Mouse (Mus musculus) olfactory bulb, adult 2 months (tissue): ENCODE results near the gene Farp1. TPM values are rescaled to one million over a fixed set of nuclear protein-coding genes. Genes with fewer than 3 reads are reported as not detected.

Experiments
- H3K27ac ChIP-seq: fragments of 200-500 bp; 2 replicates; pipeline ENCODE4 v1.5.1; 2012; ENCODE audit warnings: low read depth, low read length; ENCODE audit not compliant: insufficient read depth
- H3K4me1 ChIP-seq: fragments of 200-500 bp; 2 replicates; pipeline ENCODE4 v1.6.1; 2012; ENCODE audit warnings: low read length; ENCODE audit not compliant: control insufficient read depth, insufficient read depth
- H3K4me3 ChIP-seq: fragments of 200-500 bp; 2 replicates; pipeline ENCODE4 v1.5.1; 2012; ENCODE audit warnings: mild to moderate bottlenecking, low read depth, low read length, moderate library complexity; ENCODE audit not compliant: insufficient read depth
- CTCF ChIP-seq: fragments of 200-500 bp; IDR thresholded peaks from 2 replicates; pipeline ENCODE4 v1.5.1; 2012; ENCODE audit warnings: low read depth, mild to moderate bottlenecking, low read length, moderate library complexity; ENCODE audit not compliant: insufficient read depth
- POLR2A ChIP-seq: fragments of 200-500 bp; IDR thresholded peaks from 2 replicates; pipeline ENCODE4 v1.6.1; 2012; ENCODE audit warnings: mild to moderate bottlenecking, low read depth, low read length, moderate library complexity; ENCODE audit not compliant: insufficient read depth
- WGBS: fragments of 180-500 bp; shearing (Covaris S2); methylation state at CpG from one replicate; pipeline ENCODE4 v1.1.7; 2018; 5-methylcytosine and 5-hydroxymethylcytosine counted together
- polyA plus RNA-seq: library from polyadenylated mRNA; stranded (reverse); fragments of >200 nt; gene quantifications from 2 replicates; pipeline ENCODE4 v1.2.4, GENCODE M21; 2012; ENCODE audit warnings: low replicate concordance; ENCODE audit not compliant: missing spikeins, insufficient read depth, insufficient read length

Gene Farp1
- polyA plus RNA-seq, 1 experiment: not detected

GRCm38 (mm10) chr14:121208159-121208515 lies 173.1 kb downstream of the Farp1 start:
- TF ChIP-seq CTCF: no peak
- no peak for TF ChIP-seq POLR2A
- 61% methylated on average over 3 of the region's 3 CpGs for WGBS
- Histone ChIP-seq H3K4me1 (peaks cover 6% of the 10 kb centered on the region), H3K4me3 (no peak overlapping the region), H3K27ac (no peak overlapping the region)

GRCm38 (mm10) chr14:121210318-121210717 lies 175.3 kb downstream of the Farp1 start:
- Histone ChIP-seq H3K4me3 (no peak overlapping the region), H3K4me1 (peaks cover 11% of the 10 kb centered on the region), H3K27ac (no peak overlapping the region)
- 80% methylated on average over 3 of the region's 3 CpGs for WGBS
- no peak for TF ChIP-seq CTCF

- WGBS: 89% methylated on average over 4 of the region's 4 CpGs
- H3K4me1 ChIP-seq: peaks cover 10% of the 10 kb centered on the region
Observed at GRCm38 (mm10) chr14:121213650-121214049, 178.7 kb downstream of the Farp1 start.

GRCm38 (mm10) chr14:121214636-121215257 lies 179.7 kb downstream of the Farp1 start:
- Histone ChIP-seq H3K4me1 (peaks cover 10% of the 10 kb centered on the region), H3K27ac (no peak overlapping the region), H3K4me3 (no peak overlapping the region)
- TF ChIP-seq POLR2A (no peak), CTCF (no peak)
- 86% methylated on average over 11 of the region's 11 CpGs for WGBS

More at GRCm38 (mm10) chr14:121213650-121214049, 178.7 kb downstream of the Farp1 start:
- H3K4me3 ChIP-seq: no peak overlapping the region
- no peak overlapping the region for H3K27ac ChIP-seq
- TF ChIP-seq CTCF: no peak
- no peak for TF ChIP-seq POLR2A

- TF ChIP-seq POLR2A (no peak), CTCF (no peak)
- Histone ChIP-seq H3K4me1 (peaks cover 12% of the 10 kb centered on the region), H3K27ac (no peak overlapping the region), H3K4me3 (no peak overlapping the region)
- WGBS: 41% methylated on average over 5 of the region's 5 CpGs
Observed at GRCm38 (mm10) chr14:121215817-121216216, 180.8 kb downstream of the Farp1 start.

- 61% methylated on average over 6 of the region's 6 CpGs for WGBS
Observed at GRCm38 (mm10) chr14:121216672-121217071, 181.7 kb downstream of the Farp1 start.

GRCm38 (mm10) chr14:121218620-121219019 lies 183.6 kb downstream of the Farp1 start:
- Histone ChIP-seq H3K4me1 (peaks cover 12% of the 10 kb centered on the region), H3K27ac (peak overlapping the region; percentile 78; the same call in 1 of the 2 replicates), H3K4me3 (no peak overlapping the region)
- no peak for TF ChIP-seq CTCF
- 83% methylated on average over 7 of the region's 7 CpGs for WGBS

More at GRCm38 (mm10) chr14:121216672-121217071, 181.7 kb downstream of the Farp1 start:
- Histone ChIP-seq H3K4me3 (no peak overlapping the region), H3K27ac (peak overlapping the region; percentile 42; the same call in 1 of the 2 replicates), H3K4me1 (peaks cover 14% of the 10 kb centered on the region)
- TF ChIP-seq CTCF (no peak), POLR2A (no peak)

- 38% methylated on average over 10 of the region's 10 CpGs for WGBS
- TF ChIP-seq POLR2A (no peak), CTCF (no peak)
- no peak overlapping the region for H3K4me3 ChIP-seq
- peaks cover 15% of the 10 kb centered on the region for H3K4me1 ChIP-seq
- H3K27ac ChIP-seq: peak overlapping the region; percentile 78
Observed at GRCm38 (mm10) chr14:121219226-121220039, 184.4 kb downstream of the Farp1 start.

GRCm38 (mm10) chr14:121220040-121220322 lies 185.0 kb downstream of the Farp1 start:
- H3K4me3 ChIP-seq: no peak overlapping the region
- 68% methylated on average over 1 of the region's 1 CpGs for WGBS
- TF ChIP-seq POLR2A (no peak), CTCF (no peak)
- 0 out of 2 replicates have a peak overlapping the region, but pooled peaks have one; percentile 27 for H3K27ac ChIP-seq
- H3K4me1 ChIP-seq: peaks cover 13% of the 10 kb centered on the region
